Mouse (Mus musculus) MEL-GATA-1-ER (cell line): ENCODE data around the gene Slc26a3.

Source experiments
- DNase-seq: peaks from one replicate; pipeline ENCODE4 v3.0.0-alpha.2; 2012; ENCODE audit warnings: low read depth; ENCODE audit errors: extremely low read depth

Gene Slc26a3

GRCm38 (mm10) chr12:31390571-31390970, at the start of gene Slc26a3:
Gene Slc26a3, plus strand, starts transcription at chr12:31390871.
- no peak for DNase-seq

- DNase-seq: no peak
These were observed 40.3 kb upstream of the Slc26a3 start for GRCm38 (mm10) chr12:31350191-31350943.

DNA sequence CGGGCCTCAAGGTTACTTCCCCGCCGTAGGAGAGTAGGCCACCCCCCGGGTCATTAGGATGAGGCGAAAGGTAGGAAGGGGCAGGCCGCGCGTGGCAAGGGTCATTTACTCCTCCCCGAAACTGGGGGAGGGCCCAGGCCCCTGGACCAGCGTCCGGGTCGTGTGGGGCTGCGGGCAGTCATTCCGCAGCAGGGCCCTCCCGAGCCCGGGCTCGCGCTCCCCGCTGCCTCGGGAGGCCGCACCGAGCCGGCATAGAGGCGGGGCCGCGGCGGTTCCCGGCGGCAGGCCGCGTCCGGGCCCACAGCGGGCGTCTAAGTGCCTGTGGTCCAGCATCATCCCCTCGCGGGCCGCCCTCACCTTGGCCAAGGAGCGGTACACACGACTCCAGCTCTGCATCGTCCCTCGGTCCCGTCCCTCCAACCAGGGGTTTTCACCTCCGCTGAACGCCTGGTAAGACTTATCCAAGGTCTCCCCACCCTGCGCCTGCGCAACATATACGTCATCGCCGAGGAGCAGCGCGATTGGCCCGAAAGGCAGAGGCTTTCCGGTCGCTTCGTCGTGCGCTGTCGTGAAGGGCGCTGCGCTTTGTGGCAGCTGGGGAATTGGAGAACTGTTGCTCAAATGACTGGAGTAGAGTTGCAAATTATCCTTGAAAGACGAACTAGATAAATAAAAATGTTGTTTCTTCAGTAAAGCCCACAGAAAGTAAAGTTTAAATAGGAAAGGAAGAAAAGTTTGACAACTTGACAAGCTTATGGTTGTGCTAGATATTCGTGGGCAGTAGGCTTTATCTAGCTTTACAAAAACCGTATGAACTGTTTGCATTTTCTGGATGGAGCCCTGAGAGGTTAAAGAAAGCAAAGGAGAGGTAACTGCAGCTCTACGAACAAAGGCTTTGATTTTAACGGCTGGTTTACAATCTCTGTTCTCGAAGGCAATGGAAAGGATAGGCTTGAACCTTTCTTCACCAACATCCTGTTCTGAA, 39.4 kb upstream of the Slc26a3 start, which contains the start of gene Dld:
TSS of gene Dld (minus strand) at position 510 of the 985 bp plus-strand sequence.
- peak; percentile 90 for DNase-seq

DNA sequence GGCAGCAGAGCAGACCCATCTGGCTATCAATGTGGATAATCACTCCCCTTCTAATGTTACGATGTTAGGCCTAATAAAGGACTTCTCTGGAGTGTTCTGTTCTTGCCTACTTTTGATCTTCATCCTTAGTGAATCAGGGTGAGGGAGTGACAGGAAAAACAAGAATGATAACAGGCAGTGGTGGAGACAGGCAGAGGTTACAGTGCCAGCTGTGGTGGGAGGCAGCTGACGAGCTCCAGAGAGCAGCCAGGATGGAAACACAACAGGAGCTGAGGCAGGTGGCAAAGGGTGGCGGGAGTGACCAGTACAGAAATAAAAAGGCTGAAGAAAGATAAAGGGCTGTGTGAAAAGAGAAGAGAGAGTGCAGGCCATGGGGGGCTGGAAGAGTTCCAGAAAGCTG, 24.2 kb upstream of the Slc26a3 start:
- DNase-seq: no peak

GRCm38 (mm10) chr12:31367721-31368120, 22.9 kb upstream of the Slc26a3 start:
- no peak for DNase-seq

GRCm38 (mm10) chr12:31369118-31369517, 21.6 kb upstream of the Slc26a3 start:
- DNase-seq: no peak

DNA sequence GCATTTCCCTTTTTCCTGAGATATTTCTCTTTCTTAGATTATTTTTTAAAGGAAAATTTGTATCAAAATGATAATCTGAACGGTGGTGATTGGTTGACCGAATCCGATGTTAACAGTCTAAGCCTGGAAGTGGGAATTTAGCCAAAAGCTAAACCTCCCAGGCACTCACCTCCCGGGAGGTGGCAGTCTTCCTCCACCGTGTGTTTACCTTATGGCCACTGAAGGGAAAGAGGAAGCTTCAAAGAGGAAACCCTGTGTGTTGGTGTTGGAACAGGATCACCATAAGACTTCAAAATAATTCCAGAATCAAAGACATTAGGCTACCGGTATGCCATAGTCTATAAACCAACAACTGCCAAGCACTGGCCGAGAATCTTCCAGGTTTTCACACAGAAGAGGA, 21.0 kb upstream of the Slc26a3 start:
- no peak for DNase-seq

DNA sequence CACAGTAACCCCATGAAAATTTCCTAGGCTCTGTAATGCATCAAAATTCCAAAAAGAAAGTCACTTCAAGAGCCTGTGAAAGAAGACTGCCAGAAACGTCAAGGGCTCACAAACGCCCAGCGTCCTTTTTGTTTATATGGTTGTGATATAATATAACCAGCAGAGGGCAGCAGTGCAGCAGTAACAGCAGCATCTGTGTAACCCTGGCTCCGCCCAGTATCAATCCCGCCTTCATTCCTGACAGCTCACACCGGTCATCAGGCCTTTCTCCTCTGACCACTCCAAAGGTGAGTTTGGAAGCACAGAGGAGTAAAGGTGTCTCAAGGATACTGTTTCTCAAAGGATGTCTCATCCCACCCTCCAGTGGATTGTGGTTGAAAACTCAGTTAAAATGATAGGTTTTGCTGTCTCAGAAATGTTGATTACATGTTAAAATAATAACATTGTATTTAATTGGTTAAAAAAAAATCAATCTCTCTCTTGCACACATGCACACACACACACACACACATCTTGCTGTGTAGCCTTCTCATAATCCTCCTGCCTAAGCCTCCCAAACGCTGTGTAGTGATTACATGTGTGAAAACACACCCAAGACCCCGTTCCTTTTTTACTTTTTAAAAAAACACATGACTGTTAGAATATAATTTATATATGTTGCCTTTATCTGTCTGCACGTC, 15.9 kb upstream of the Slc26a3 start:
- DNase-seq: peak; percentile 67

- no peak for DNase-seq
These were observed 15.4 kb upstream of the Slc26a3 start for GRCm38 (mm10) chr12:31375283-31375615.

DNA sequence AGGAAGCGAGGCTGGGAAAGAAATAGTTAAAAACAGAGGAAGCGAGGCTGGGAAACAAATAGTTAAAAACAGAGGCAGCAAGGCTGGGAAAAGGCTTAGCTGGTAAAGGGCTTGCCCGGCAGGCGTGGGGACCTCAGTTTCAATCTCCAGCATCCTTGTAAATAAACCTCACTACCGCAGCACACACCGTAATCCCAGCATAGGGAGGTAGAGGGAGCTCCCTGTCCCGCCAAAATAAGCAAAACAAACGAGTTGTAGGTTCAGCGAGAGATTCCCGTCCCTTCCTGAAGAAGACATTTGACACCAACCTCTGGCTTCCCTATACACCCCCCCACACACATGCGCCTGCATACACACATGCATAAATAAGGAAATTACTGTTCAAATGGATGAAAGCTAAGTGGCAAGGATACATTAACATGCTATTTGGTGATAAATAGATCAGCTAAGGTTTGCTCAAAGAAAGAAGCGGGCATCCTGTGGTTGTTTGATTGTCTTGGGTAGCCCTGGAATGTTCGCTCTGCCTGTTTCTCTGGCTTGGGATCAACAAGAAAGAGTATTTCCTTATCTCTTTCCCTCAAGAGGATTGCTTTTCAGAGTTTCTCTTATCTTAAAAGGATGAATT, 14.2 kb upstream of the Slc26a3 start:
- DNase-seq: no peak

DNA sequence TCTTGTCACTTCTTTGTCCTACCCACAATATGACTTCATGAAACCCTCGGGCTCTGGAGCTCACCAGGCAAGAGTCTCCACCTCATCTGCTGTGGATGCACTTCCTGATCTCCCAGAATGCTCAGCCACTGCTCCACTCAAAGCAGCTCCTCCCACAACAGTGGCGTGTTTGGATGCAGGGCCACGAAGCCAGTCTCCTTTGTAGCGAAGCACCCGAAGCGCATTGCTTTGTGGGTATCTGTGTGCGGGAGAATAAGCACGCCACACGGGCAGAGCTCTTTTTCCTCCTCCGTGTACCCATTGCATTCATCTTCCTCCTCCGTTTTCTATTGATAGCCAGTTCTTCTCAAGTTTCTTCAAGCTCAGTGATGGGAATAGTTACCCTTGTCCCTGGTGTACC, 13.4 kb upstream of the Slc26a3 start:
- no peak for DNase-seq

GRCm38 (mm10) chr12:31380878-31381277, 9.8 kb upstream of the Slc26a3 start:
- DNase-seq: no peak

DNA sequence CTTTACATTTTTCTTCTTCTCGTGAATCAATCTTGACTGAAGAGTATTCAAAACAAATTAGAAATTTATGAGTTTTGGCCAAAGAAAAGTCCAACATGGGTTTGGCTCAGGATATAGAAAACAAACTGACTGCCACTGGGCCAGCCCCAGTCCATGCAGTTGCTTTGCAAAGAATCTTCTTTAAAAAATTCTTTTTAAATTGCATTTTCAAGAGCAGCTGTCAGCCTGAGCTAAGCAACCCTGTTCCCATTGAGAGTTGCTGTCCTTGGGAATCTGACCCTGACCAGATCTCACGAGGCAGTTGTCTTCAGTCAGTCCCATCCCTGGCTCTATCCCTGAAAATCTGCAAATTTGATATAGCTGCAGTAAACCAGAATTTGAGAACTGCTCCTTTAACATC, 8.2 kb upstream of the Slc26a3 start:
- DNase-seq: no peak

DNA sequence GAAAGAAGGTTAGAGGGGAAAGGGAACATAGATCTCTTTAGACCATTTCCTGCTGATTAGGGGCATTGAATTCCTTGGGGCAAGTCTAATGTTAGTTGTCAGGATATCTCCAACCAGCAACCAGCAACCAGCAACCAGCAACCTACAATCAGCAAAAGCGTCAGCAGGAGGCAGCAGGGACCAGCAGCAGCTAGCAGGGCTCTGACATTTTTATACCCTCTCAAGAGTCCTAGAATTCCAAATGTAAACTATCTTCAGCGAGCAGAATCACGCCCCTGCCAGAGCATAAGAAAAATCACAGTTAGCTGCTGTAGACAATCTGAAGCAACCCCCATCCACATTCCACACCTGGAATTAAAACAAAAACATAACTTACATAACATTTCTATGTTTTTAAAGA, 3.4 kb upstream of the Slc26a3 start:
- DNase-seq: no peak

DNA sequence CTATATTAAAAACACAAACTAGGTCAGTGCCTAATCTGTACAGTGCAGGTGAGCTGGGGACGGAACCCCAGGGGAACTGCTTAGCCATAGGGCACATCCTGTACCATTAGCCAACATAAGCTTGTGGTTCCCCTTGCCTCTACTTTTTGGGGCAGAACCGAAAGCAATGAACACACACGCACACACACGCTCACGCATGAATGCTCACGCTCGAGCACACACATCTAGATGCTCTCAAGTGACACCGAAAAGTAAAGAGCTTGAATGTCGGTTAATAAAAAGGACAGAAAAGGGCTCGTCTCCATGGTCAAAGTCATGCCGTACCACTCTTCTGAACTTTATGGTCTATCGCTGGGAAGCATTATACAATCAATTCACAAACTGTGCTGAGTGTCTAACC, 1.0 kb downstream of the Slc26a3 start:
- DNase-seq: no peak

DNA sequence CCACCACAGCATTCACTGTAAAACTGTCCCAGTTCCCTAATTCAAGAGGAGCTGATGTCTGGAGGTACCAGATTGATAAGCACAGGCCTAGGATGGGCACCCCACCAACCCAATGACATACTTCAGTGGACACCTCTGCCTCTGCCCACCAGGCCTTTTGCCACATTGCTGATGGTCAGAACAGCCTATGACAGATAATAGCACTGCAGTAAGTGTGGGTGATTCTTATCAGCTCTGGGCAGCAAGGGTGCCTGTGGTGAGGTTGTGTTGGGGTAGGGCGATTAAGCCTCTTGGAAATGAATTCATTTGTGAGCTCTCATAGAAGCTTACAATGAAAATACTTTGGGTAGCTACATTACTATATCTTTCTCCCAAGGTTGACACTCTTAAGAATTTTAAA, 5.2 kb downstream of the Slc26a3 start:
- DNase-seq: no peak

DNA sequence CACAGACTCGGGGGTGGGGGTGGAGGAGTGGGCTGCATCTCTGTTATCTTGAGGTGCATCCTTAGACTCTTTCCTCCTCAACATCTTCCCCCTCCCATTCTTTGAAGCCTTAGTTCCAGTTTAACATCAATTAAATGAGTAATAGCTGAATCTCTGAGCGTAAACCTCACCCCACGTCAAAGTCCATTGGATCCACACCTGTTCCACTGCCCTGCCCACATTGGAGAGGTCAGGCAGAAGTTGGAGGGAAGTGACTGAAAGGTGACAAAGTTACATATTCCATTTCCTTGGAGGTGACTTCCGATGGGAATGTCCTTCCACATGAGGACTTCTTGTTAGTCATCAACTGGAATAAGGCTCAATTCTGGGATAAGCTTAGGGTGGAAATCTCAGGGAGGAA, 7.0 kb downstream of the Slc26a3 start:
- no peak for DNase-seq

- no peak for DNase-seq
These were observed 10.2 kb downstream of the Slc26a3 start for GRCm38 (mm10) chr12:31400821-31401220.

DNA sequence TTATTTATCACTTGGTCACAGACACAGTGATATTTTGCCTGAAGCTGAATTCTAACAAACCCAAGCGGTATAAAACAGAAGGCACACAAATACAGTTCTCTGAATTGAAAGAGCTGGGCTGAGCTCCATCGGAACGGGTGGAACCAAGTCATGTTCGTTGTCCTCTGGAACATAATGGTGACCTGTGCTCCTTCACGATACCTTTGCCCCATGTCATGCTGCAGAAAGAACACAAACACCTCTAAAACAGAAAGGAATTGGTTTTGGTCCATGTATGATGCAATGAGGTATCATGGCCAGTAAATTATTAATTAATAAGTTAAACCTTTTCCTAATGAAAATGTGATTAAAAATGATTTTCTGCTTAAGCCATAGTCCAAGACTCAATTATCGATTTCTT, 11.3 kb downstream of the Slc26a3 start:
- DNase-seq: no peak

DNA sequence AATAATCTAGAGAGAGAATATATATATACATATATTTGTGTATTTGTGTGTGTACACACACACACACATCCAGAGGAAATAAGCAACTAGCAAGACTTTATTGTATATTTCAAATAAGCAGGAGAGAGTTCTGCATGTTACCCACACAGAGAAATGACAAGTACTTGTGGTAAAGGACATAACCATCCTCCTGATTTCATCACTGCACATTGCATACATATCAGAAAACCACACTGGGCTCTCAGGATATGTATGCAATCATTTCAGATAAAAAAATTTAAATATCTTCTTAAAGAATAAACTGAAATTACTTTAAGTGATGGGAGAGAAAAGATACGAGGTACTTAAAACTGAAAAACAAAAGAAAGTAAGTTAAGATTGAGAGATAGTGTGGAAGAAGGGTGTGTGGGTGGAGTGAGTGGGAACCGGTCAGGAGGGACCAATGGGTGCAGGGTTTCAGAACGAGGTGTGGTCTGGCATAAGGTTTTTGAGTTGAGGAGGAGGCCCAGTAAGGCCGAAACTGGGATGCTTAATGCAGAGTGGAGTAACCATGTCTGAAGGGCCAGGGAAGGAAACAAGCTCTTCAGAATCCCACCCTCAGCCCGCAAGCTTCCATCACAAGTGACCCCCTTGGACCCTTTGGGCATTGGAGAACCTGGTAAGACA, 14.0 kb downstream of the Slc26a3 start:
- DNase-seq: no peak

DNA sequence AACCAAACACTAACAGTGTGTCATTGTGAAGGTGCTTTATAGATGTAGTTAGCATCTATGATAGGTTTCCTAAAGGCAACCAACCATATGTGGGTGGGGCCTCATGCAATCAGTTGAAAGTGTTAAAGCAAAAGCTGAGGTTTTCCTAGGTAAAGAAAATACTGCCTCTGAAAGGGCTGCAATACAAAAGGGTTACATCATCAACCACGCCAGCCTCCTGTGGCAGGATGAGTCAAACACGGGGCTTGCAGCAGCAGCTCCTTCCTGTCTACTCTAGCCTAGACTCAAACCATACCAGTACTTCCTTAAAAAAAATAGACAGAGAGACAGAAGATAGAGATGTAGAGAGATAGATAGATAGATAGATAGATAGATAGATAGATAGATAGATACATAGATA, 25.3 kb downstream of the Slc26a3 start:
- DNase-seq: no peak
